Mouse (Mus musculus): ENCODE data around the gene Tmem126a. TPM values are rescaled to one million over a fixed set of nuclear protein-coding genes. Genes with fewer than 3 reads are reported as not detected.

Tmem126a gene
- polyA plus RNA-seq, 1 experiment from 2014 or later = 102 TPM

DNA sequence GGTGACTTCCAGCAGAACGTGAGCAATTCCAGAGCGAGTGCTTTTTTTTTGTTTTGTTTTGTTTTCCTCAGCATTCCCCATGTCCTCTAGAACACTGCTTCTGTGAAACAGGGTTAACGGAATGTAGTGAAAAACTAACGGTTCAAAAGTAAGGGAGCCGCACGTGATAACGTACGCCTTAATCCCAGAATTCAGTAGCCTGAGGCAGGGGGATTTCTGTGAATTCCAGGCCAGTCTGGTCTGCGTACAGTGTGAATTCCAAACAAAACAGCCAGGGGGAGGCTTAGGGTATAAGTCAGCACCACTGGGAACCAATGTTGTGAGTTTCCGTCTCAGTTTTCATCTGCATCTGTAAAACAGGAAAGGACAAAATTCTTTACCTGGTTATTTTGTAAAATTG, 488 bp upstream of the Tmem126a start:
- peak overlapping the region; percentile 76 for H3K4me3 ChIP-seq (ENCODE audit: low read depth, low read length)
- no peaks in the 10 kb centered on the region for H3K9me3 ChIP-seq (ENCODE audit: control insufficient read depth, low read depth, low read length)
- peaks cover 3% of the 10 kb centered on the region; the same call in 1 of the 2 replicates for H3K36me3 ChIP-seq (ENCODE audit: control insufficient read depth, insufficient read depth, low read length)
- peak overlapping the region; percentile 61; the same call in 1 of the 2 replicates for H3K9ac ChIP-seq (replicated peaks; ENCODE audit: low read depth, low read length)
- peaks cover 7% of the 10 kb centered on the region for H3K4me1 ChIP-seq (ENCODE audit: control insufficient read depth, insufficient read depth, low read length)
- H3K27ac ChIP-seq (ENCODE audit: low read length) = peak overlapping the region; percentile 88
- H3K27me3 ChIP-seq (ENCODE audit: control insufficient read depth, insufficient read depth, low read length) = no peaks in the 10 kb centered on the region
- peak overlapping the region; percentile 45 for H3K4me2 ChIP-seq (replicated peaks; ENCODE audit: low read depth, low read length)
- ATAC-seq (ENCODE audit: insufficient number of reproducible peaks, insufficient read depth, low FRiP score, low read depth) = no peak
- 14% methylated on average over 10 of the region's 10 CpGs for WGBS

DNA sequence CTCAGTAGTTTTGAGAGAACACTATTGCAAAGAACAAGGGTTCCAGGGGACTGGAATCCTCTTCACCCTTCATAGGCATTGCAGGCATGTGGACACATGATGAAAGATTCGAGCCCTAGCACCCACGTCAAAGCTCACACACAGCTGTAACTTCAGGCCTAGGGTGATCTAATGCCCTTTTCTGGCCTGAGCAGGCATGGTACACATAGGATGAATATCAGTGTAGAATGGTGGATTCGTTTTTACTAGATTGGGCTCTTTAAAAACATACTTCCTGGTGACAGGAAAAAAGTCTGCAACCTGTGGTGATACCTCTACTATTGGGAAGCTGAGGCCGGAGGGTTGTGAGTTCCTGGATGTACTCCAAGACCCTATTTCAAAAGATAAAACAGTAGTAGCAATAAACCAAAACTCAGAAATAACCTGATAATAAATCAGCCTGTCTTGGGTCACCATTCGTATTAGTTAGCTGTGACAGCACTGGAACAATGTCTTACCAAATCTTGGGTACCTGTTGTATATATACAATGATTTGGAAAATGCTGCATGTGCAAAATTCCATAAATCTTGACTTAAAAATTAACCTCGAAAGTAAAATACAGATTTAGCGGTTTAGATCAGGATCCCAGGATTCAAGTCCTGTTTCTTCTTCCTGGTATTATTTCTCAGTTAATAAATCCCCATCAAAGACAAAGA, 732 bp downstream of the Tmem126a start:
- Histone ChIP-seq H3K4me1 (ENCODE audit: control insufficient read depth, insufficient read depth, low read length) (peaks cover 7% of the 10 kb centered on the region), H3K9me3 (ENCODE audit: control insufficient read depth, low read depth, low read length) (no peaks in the 10 kb centered on the region), H3K4me2 (replicated peaks; ENCODE audit: low read depth, low read length) (peak overlapping the region; percentile 45), H3K36me3 (ENCODE audit: control insufficient read depth, insufficient read depth, low read length) (peaks cover 11% of the 10 kb centered on the region), H3K27ac (ENCODE audit: low read length) (peak overlapping the region; percentile 88; the same call in 1 of the 2 replicates), H3K27me3 (ENCODE audit: control insufficient read depth, insufficient read depth, low read length) (no peaks in the 10 kb centered on the region), H3K9ac (replicated peaks; ENCODE audit: low read depth, low read length) (peak overlapping the region; percentile 61), H3K4me3 (ENCODE audit: low read depth, low read length) (peak overlapping the region; percentile 76)
- ATAC-seq (ENCODE audit: insufficient number of reproducible peaks, insufficient read depth, low FRiP score, low read depth) = no peak
- WGBS = 25% methylated on average over 7 of the region's 7 CpGs

DNA sequence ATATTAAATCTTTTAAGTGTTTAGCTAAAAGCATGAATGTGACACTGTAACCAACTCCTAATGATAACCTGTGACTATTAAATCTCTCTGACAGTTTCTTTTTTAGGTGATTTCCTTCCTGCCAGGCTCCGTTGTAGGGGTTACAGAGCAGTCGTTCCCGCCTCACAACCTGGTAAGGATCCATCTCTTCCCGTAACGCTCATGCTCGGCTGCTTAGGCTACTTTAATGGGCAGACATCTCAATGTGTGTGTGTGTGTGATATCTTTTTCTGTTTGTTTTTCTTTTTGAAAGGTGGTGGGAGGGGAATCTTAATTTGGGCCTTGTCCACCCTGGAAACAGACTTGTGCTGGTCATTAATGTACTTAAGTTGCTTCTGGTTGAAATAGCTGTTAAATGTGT, 12.8 kb downstream of the Tmem126a start:
- Histone ChIP-seq H3K36me3 (ENCODE audit: control insufficient read depth, insufficient read depth, low read length) (peaks cover 14% of the 10 kb centered on the region; the same call in 1 of the 2 replicates), H3K27ac (ENCODE audit: low read length) (peak overlapping the region; percentile 99; the same call in 1 of the 2 replicates), H3K27me3 (ENCODE audit: control insufficient read depth, insufficient read depth, low read length) (no peaks in the 10 kb centered on the region), H3K9me3 (ENCODE audit: control insufficient read depth, low read depth, low read length) (no peaks in the 10 kb centered on the region), H3K4me1 (ENCODE audit: control insufficient read depth, insufficient read depth, low read length) (no peaks in the 10 kb centered on the region), H3K4me3 (ENCODE audit: low read depth, low read length) (peak overlapping the region; percentile 99), H3K4me2 (replicated peaks; ENCODE audit: low read depth, low read length) (peak overlapping the region; percentile 95), H3K9ac (replicated peaks; ENCODE audit: low read depth, low read length) (peak overlapping the region; percentile 97)
- under 1% methylated on average over 6 of the region's 6 CpGs for WGBS
- no peak for ATAC-seq (ENCODE audit: insufficient number of reproducible peaks, insufficient read depth, low FRiP score, low read depth)

DNA sequence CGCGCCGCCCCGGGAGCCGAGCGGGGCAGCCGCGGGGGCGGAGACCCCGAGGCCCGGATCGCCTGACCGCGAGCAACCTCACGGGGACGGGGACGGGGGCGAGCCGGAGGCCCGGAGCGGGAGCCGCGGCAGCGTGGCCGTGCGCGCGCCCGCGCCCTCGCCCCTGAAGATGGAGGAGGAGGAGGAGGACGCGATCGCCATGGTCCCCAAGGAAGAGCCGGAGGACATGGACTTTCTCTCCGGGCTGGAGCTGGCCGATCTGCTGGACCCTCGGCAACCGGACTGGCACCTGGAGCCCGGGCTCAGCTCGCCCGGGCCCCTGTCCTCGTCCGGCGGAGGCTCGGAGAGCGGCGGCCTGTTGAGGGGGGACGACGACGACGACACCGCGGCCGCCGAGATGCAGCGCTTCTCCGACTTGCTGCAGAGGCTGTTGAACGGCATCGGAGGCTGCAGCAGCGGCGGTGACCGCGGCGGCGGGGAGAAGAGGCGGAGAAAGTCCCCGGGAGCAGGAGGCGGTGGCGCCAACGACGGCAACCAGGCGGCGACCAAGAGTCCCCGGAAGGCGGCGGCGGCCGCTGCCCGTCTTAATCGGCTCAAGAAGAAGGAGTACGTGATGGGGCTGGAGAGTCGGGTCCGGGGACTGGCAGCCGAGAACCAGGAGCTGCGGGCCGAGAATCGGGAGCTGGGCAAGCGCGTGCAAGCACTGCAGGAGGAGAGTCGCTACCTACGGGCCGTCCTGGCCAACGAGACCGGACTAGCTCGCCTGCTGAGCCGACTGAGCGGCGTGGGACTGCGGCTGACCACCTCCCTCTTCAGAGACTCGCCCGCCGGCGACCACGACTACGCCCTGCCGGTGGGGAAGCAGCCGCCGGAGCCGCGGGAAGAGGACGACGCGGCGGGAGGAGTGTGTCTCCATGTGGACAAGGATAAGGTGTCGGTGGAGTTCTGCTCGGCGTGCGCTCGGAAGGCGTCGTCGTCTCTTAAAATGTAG, 13.6 kb downstream of the Tmem126a start:
- Histone ChIP-seq H3K9me3 (ENCODE audit: control insufficient read depth, low read depth, low read length) (no peaks in the 10 kb centered on the region), H3K4me1 (ENCODE audit: control insufficient read depth, insufficient read depth, low read length) (no peaks in the 10 kb centered on the region), H3K27me3 (ENCODE audit: control insufficient read depth, insufficient read depth, low read length) (no peaks in the 10 kb centered on the region), H3K27ac (ENCODE audit: low read length) (peak overlapping the region; percentile 99), H3K9ac (replicated peaks; ENCODE audit: low read depth, low read length) (peak overlapping the region; percentile 97), H3K36me3 (ENCODE audit: control insufficient read depth, insufficient read depth, low read length) (peaks cover 11% of the 10 kb centered on the region; the same call in 1 of the 2 replicates), H3K4me2 (replicated peaks; ENCODE audit: low read depth, low read length) (peak overlapping the region; percentile 95), H3K4me3 (ENCODE audit: low read depth, low read length) (peak overlapping the region; percentile 99)
- WGBS = under 1% methylated on average over 104 of the region's 123 CpGs
- ATAC-seq (ENCODE audit: insufficient number of reproducible peaks, insufficient read depth, low FRiP score, low read depth) = peak; percentile 72

GRCm38 (mm10) chr7:90442518-90443080, 14.4 kb downstream of the Tmem126a start, which contains the start of gene Crebzf:
Crebzf (plus strand) TSS chr7:90442729.
- peak within 1 kb of the TSS; percentile 99 for H3K27ac ChIP-seq (ENCODE audit: low read length)
- peak within 1 kb of the TSS; percentile 99 for H3K4me3 ChIP-seq (ENCODE audit: low read depth, low read length)
- WGBS = under 1% methylated on average over 52 of the region's 54 CpGs
- no peaks in the 10 kb centered on the region for H3K27me3 ChIP-seq (ENCODE audit: control insufficient read depth, insufficient read depth, low read length)
- H3K4me1 ChIP-seq (ENCODE audit: control insufficient read depth, insufficient read depth, low read length) = no peaks in the 10 kb centered on the region
- H3K9me3 ChIP-seq (ENCODE audit: control insufficient read depth, low read depth, low read length) = no peaks in the 10 kb centered on the region
- peak within 1 kb of the TSS; percentile 97 for H3K9ac ChIP-seq (replicated peaks; ENCODE audit: low read depth, low read length)
- peak; percentile 95 for ATAC-seq (ENCODE audit: insufficient number of reproducible peaks, insufficient read depth, low FRiP score, low read depth)
- peaks cover 6% of the 10 kb centered on the region; the same call in 1 of the 2 replicates for H3K36me3 ChIP-seq (ENCODE audit: control insufficient read depth, insufficient read depth, low read length)
- H3K4me2 ChIP-seq (replicated peaks; ENCODE audit: low read depth, low read length) = peak within 1 kb of the TSS; percentile 95

GRCm38 (mm10) chr7:90442070-90442469, 15.0 kb downstream of the Tmem126a start:
- ATAC-seq (ENCODE audit: insufficient number of reproducible peaks, insufficient read depth, low FRiP score, low read depth) = 0 out of 2 replicates have a peak, but pooled peaks have one; percentile 4
- H3K9ac ChIP-seq (replicated peaks; ENCODE audit: low read depth, low read length) = peak overlapping the region; percentile 97
- H3K4me2 ChIP-seq (replicated peaks; ENCODE audit: low read depth, low read length) = peak overlapping the region; percentile 62
- H3K27me3 ChIP-seq (ENCODE audit: control insufficient read depth, insufficient read depth, low read length) = no peaks in the 10 kb centered on the region
- peak overlapping the region; percentile 99 for H3K4me3 ChIP-seq (ENCODE audit: low read depth, low read length)
- H3K36me3 ChIP-seq (ENCODE audit: control insufficient read depth, insufficient read depth, low read length) = peaks cover 1% of the 10 kb centered on the region; the same call in 1 of the 2 replicates
- no peaks in the 10 kb centered on the region for H3K9me3 ChIP-seq (ENCODE audit: control insufficient read depth, low read depth, low read length)
- 16% methylated on average over 4 of the region's 4 CpGs for WGBS
- H3K4me1 ChIP-seq (ENCODE audit: control insufficient read depth, insufficient read depth, low read length) = no peaks in the 10 kb centered on the region
- 0 out of 2 replicates have a peak overlapping the region, but pooled peaks have one; percentile 55 for H3K27ac ChIP-seq (ENCODE audit: low read length)

DNA sequence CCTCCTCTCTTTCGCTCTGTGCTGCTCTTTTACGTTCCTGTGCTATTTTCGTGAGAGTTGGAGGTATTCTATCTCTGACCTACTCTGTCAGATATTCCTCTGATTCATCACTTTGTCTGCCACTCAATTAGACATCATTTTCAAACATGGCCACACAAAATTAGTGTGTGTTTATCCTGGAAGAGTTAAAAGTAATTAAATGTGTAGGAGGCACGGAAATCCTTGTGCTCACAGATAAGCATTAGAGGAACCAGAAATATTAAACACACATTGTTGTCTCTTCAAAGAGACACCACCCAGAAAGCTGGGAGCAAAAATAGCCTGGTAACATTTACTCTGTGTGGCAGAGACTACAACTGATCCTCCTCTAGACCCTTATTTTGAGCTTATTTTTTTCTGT, 17.0 kb downstream of the Tmem126a start:
- Histone ChIP-seq H3K9ac (replicated peaks; ENCODE audit: low read depth, low read length) (no peak overlapping the region), H3K4me3 (ENCODE audit: low read depth, low read length) (no peak overlapping the region), H3K4me1 (ENCODE audit: control insufficient read depth, insufficient read depth, low read length) (no peaks in the 10 kb centered on the region), H3K27ac (ENCODE audit: low read length) (no peak overlapping the region), H3K36me3 (ENCODE audit: control insufficient read depth, insufficient read depth, low read length) (no peaks in the 10 kb centered on the region), H3K27me3 (ENCODE audit: control insufficient read depth, insufficient read depth, low read length) (no peaks in the 10 kb centered on the region), H3K9me3 (ENCODE audit: control insufficient read depth, low read depth, low read length) (no peaks in the 10 kb centered on the region), H3K4me2 (replicated peaks; ENCODE audit: low read depth, low read length) (no peak overlapping the region)
- no peak for ATAC-seq (ENCODE audit: insufficient number of reproducible peaks, insufficient read depth, low FRiP score, low read depth)
- WGBS = 75% methylated on average over 4 of the region's 4 CpGs

- Histone ChIP-seq H3K4me3 (ENCODE audit: low read depth, low read length) (no peak overlapping the region), H3K36me3 (ENCODE audit: control insufficient read depth, insufficient read depth, low read length) (no peaks in the 10 kb centered on the region), H3K9ac (replicated peaks; ENCODE audit: low read depth, low read length) (no peak overlapping the region), H3K27ac (ENCODE audit: low read length) (no peak overlapping the region), H3K4me1 (ENCODE audit: control insufficient read depth, insufficient read depth, low read length) (peaks cover under 1% of the 10 kb centered on the region; the same call in 1 of the 2 replicates), H3K9me3 (ENCODE audit: control insufficient read depth, low read depth, low read length) (no peaks in the 10 kb centered on the region), H3K27me3 (ENCODE audit: control insufficient read depth, insufficient read depth, low read length) (no peaks in the 10 kb centered on the region), H3K4me2 (replicated peaks; ENCODE audit: low read depth, low read length) (no peak overlapping the region)
- ATAC-seq (ENCODE audit: insufficient number of reproducible peaks, insufficient read depth, low FRiP score, low read depth) = no peak
Observed at GRCm38 (mm10) chr7:90432221-90432620, 24.8 kb downstream of the Tmem126a start.

Data from stomach, embryonic 14.5 days (tissue).